8 mouse cellular contexts compared by ENCODE assay signal in genomic region chr10:128823087-128823486, GRCm38 (mm10). TPM values are rescaled to one million over a fixed set of nuclear protein-coding genes. Genes with fewer than 3 reads are reported as not detected.
DNase-seq lines count a peak whose midpoint lies in the region; ATAC-seq and TF ChIP-seq lines count a peak whose summit lies in the region.
"Not testable (repeated sequence)": the region's sequence is repeated elsewhere in the genome, so short reads cannot be mapped to it uniquely, and the experiment has no call there.

No protein-coding gene starts in this region.

- not testable (repeated sequence) for H3K27ac ChIP-seq in embryonic facial prominence, embryonic 12.5 days; forebrain, embryonic 16.5 days (ENCODE audit: low read length); heart, postnatal 0 days (ENCODE audit: low read depth); intestine, embryonic 16.5 days (ENCODE audit: low read length); limb, embryonic 14.5 days (replicated peaks; ENCODE audit: low read depth, low read length); macrophage; neural tube, embryonic 12.5 days

- not testable (repeated sequence) for DNase-seq in heart, postnatal 0 days (ENCODE audit: low spot score); limb, embryonic 14.5 days (ENCODE audit: low spot score)

- not testable (repeated sequence) for H3K9ac ChIP-seq in embryonic facial prominence, embryonic 12.5 days; forebrain, embryonic 16.5 days (replicated peaks; ENCODE audit: low read depth, low read length); heart, postnatal 0 days (replicated peaks; ENCODE audit: low read depth, low read length); intestine, embryonic 16.5 days (ENCODE audit: low read depth, low read length); limb, embryonic 14.5 days (ENCODE audit: low read depth, low read length, severe bottlenecking); neural tube, embryonic 12.5 days

- peaks cover 64% of the 10 kb centered on the region for H3K36me3 ChIP-seq in C2C12 (ENCODE audit: control insufficient read depth, insufficient read depth)
- H3K36me3 ChIP-seq in embryonic facial prominence, embryonic 12.5 days = peaks cover 25% of the 10 kb centered on the region
- not testable (repeated sequence) for H3K36me3 ChIP-seq in forebrain, embryonic 16.5 days (ENCODE audit: control insufficient read depth, insufficient read depth); intestine, embryonic 16.5 days (ENCODE audit: control insufficient read depth, insufficient read depth, low read length)
- peaks cover 21% of the 10 kb centered on the region for H3K36me3 ChIP-seq in heart, postnatal 0 days (replicated peaks; ENCODE audit: control insufficient read depth, insufficient read depth, low read length)
- H3K36me3 ChIP-seq in limb, embryonic 14.5 days (ENCODE audit: control insufficient read depth, insufficient read depth, low read length) = peaks cover 30% of the 10 kb centered on the region
- H3K36me3 ChIP-seq in macrophage (ENCODE audit: inconsistent target) = peaks cover 17% of the 10 kb centered on the region
- H3K36me3 ChIP-seq in neural tube, embryonic 12.5 days = peaks cover 24% of the 10 kb centered on the region; the same call in 1 of the 2 replicates

- not testable (repeated sequence) for ATAC-seq in embryonic facial prominence, embryonic 12.5 days (ENCODE audit: insufficient number of reproducible peaks, insufficient read depth, low FRiP score, low TSS enrichment); forebrain, embryonic 16.5 days; heart, postnatal 0 days (ENCODE audit: insufficient read depth, low read depth); intestine, embryonic 16.5 days; limb, embryonic 14.5 days (ENCODE audit: low FRiP score, low read depth); neural tube, embryonic 12.5 days (ENCODE audit: low FRiP score, low read depth)

- 77% methylated on average over 4 of the region's 4 CpGs for WGBS in embryonic facial prominence, embryonic 12.5 days
- WGBS in forebrain, embryonic 16.5 days = 79% methylated on average over 4 of the region's 4 CpGs
- 77% methylated on average over 4 of the region's 4 CpGs for WGBS in heart, postnatal 0 days
- WGBS in intestine, embryonic 16.5 days = 69% methylated on average over 4 of the region's 4 CpGs
- WGBS in limb, embryonic 14.5 days = 84% methylated on average over 4 of the region's 4 CpGs
- WGBS in macrophage (ENCODE audit: missing documents) = 93% methylated on average over 2 of the region's 4 CpGs
- WGBS in neural tube, embryonic 12.5 days = 79% methylated on average over 4 of the region's 4 CpGs

- H3K4me1 ChIP-seq in embryonic facial prominence, embryonic 12.5 days = peaks cover 14% of the 10 kb centered on the region; the same call in 1 of the 2 replicates
- peaks cover 16% of the 10 kb centered on the region for H3K4me1 ChIP-seq in forebrain, embryonic 16.5 days (replicated peaks; ENCODE audit: control insufficient read depth, insufficient read depth, low read length)
- not testable (repeated sequence) for H3K4me1 ChIP-seq in heart, postnatal 0 days (ENCODE audit: control insufficient read depth, insufficient read depth); intestine, embryonic 16.5 days (ENCODE audit: control insufficient read depth, insufficient read depth, low read length)
- H3K4me1 ChIP-seq in limb, embryonic 14.5 days (ENCODE audit: control insufficient read depth, insufficient read depth, low read length) = peaks cover 10% of the 10 kb centered on the region
- peaks cover 17% of the 10 kb centered on the region for H3K4me1 ChIP-seq in neural tube, embryonic 12.5 days

- H3K4me3 ChIP-seq in C2C12 (ENCODE audit: insufficient read depth, poor library complexity, severe bottlenecking) = peak overlapping the region; percentile 90
- H3K4me3 ChIP-seq in embryonic facial prominence, embryonic 12.5 days = peak overlapping the region; percentile 91
- not testable (repeated sequence) for H3K4me3 ChIP-seq in forebrain, embryonic 16.5 days (replicated peaks; ENCODE audit: low read length); neural tube, embryonic 12.5 days
- H3K4me3 ChIP-seq in heart, postnatal 0 days (ENCODE audit: low read depth, low read length) = peak overlapping the region; percentile 83; the same call in 1 of the 2 replicates
- peak overlapping the region; percentile 87; the same call in 1 of the 2 replicates for H3K4me3 ChIP-seq in intestine, embryonic 16.5 days (ENCODE audit: low read length)
- peak overlapping the region; percentile 83 for H3K4me3 ChIP-seq in limb, embryonic 14.5 days (replicated peaks; ENCODE audit: low read length)
- H3K4me3 ChIP-seq in macrophage (ENCODE audit: inconsistent target) = peak overlapping the region; percentile 83; the same call in 1 of the 2 replicates

- not testable (repeated sequence) for H3ac ChIP-seq in C2C12 (ENCODE audit: control insufficient read depth, insufficient read length, low read depth)

- not testable (repeated sequence) for TF ChIP-seq EP300 in heart, postnatal 0 days (IDR thresholded peaks at IDR 0.05; ENCODE audit: low read depth)

- not testable (repeated sequence) for H3K9me3 ChIP-seq in embryonic facial prominence, embryonic 12.5 days; forebrain, embryonic 16.5 days (ENCODE audit: control insufficient read depth, low read length); heart, postnatal 0 days (replicated peaks; ENCODE audit: control insufficient read depth, low read length); intestine, embryonic 16.5 days (ENCODE audit: control insufficient read depth, low read length); limb, embryonic 14.5 days (ENCODE audit: control insufficient read depth, low read length); neural tube, embryonic 12.5 days

- not testable (repeated sequence) for TF ChIP-seq CTCF in C2C12 (IDR thresholded peaks at IDR 0.05; ENCODE audit: control insufficient read depth, insufficient read depth, insufficient read length); heart, postnatal 0 days (IDR thresholded peaks at IDR 0.05; ENCODE audit: low read depth)

- peaks cover 64% of the 10 kb centered on the region for H3K79me2 ChIP-seq in C2C12 (ENCODE audit: control insufficient read depth, insufficient read depth)
- H3K79me2 ChIP-seq in macrophage (ENCODE audit: inconsistent target) = peaks cover 81% of the 10 kb centered on the region

- peak overlapping the region; percentile 81 for H3K4me2 ChIP-seq in embryonic facial prominence, embryonic 12.5 days (replicated peaks)
- H3K4me2 ChIP-seq in forebrain, embryonic 16.5 days (ENCODE audit: low read length) = peak overlapping the region; percentile 77
- H3K4me2 ChIP-seq in heart, postnatal 0 days (ENCODE audit: low read depth, low read length) = peak overlapping the region; percentile 69; the same call in 1 of the 2 replicates
- H3K4me2 ChIP-seq in intestine, embryonic 16.5 days (ENCODE audit: low read depth, low read length) = peak overlapping the region; percentile 77; the same call in 1 of the 2 replicates
- peak overlapping the region; percentile 77 for H3K4me2 ChIP-seq in limb, embryonic 14.5 days (replicated peaks; ENCODE audit: low read depth, low read length, severe bottlenecking)
- peak overlapping the region; percentile 79 for H3K4me2 ChIP-seq in neural tube, embryonic 12.5 days (replicated peaks)

- H3K79me3 ChIP-seq in C2C12 (ENCODE audit: low read depth) = peaks cover 64% of the 10 kb centered on the region

- TF ChIP-seq POLR2A in limb, embryonic 14.5 days (IDR thresholded peaks at IDR 0.05; ENCODE audit: borderline replicate concordance, extremely low read depth, insufficient read depth, insufficient read length) = not testable (repeated sequence)

- H3K27me3 ChIP-seq in C2C12 (ENCODE audit: control insufficient read depth, insufficient read depth, insufficient read length); embryonic facial prominence, embryonic 12.5 days; forebrain, embryonic 16.5 days (replicated peaks; ENCODE audit: control insufficient read depth, insufficient read depth, low read length); heart, postnatal 0 days (ENCODE audit: control insufficient read depth, insufficient read depth, low read length); intestine, embryonic 16.5 days (replicated peaks; ENCODE audit: control insufficient read depth, insufficient read depth, low read length); limb, embryonic 14.5 days (ENCODE audit: control insufficient read depth, insufficient read depth, low read length); neural tube, embryonic 12.5 days (replicated peaks): not testable (repeated sequence)

RNA-seq across cellular contexts. Expression of gene Ormdl2, which starts 1.6 kb away (rescaled TPM):
- 41.1 TPM for polyA plus RNA-seq in C2C12 (2012; fragmentation: generic; extraction: Trizol)
- 31.5 and 35.5 TPM in 2 replicates for polyA plus RNA-seq in embryonic facial prominence, embryonic 12.5 days (2016; fragmentation: Nextera tagmentation; extraction: Ambion mirVana)
- polyA plus RNA-seq in forebrain, embryonic 16.5 days (2015; fragmentation: Nextera tagmentation; extraction: Ambion mirVana) = 20.9 and 22.5 TPM in 2 replicates
- 27.6 and 32.1 TPM in 2 replicates for total RNA-seq in heart, postnatal 0 days (2014; rRNA removed; ENCODE audit: low replicate concordance)
- polyA plus RNA-seq in heart, postnatal 0 days (2015; fragmentation: Nextera tagmentation; extraction: Ambion mirVana) = 20.2 and 26.7 TPM in 2 replicates
- polyA plus RNA-seq in intestine, embryonic 16.5 days (2015; fragmentation: Nextera tagmentation; extraction: Ambion mirVana) = 126 and 132 TPM in 2 replicates
- polyA plus RNA-seq in limb, embryonic 14.5 days (2012; rRNA removed) = 29.4 and 31.6 TPM in 2 replicates
- 45.4 and 52.7 TPM in 2 replicates for polyA plus RNA-seq in limb, embryonic 14.5 days (2014; fragmentation: Nextera tagmentation; extraction: Ambion mirVana)
- total RNA-seq in macrophage (2018; cell fraction: chromatin; rRNA removed) = 1 to 10 TPM in 23 of 26 experiments, under 1 TPM in 1, not detected in 2; 0.94 to 7.5 (median 3.1) TPM
- 10 to 100 TPM; 32.9 to 58.4 (median 49.3) TPM for total RNA-seq in macrophage (2018; cell fraction: cytosol; rRNA removed)
- 10 to 100 TPM in 25 of 26 experiments, 1 to 10 TPM in 1; 9.4 to 76.9 (median 21.9) TPM for total RNA-seq in macrophage (2018; cell fraction: nucleus; rRNA removed)
- polyA plus RNA-seq in macrophage (2018) = 42.2 to 61.4 TPM (median 59.0 TPM) in 3 replicates
- polyA plus RNA-seq in neural tube, embryonic 12.5 days (2016; fragmentation: Nextera tagmentation; extraction: Ambion mirVana) = 31.2 and 37.2 TPM in 2 replicates

RNA-seq across cellular contexts. Expression of gene Sarnp, which starts 6.0 kb away (rescaled TPM):
- polyA plus RNA-seq in C2C12 (2012; fragmentation: generic; extraction: Trizol) (56.6 TPM), macrophage (2018) (69.5 to 146 TPM (median 84.3 TPM) in 3 replicates)
- polyA plus RNA-seq in embryonic facial prominence, embryonic 12.5 days (2016; fragmentation: Nextera tagmentation; extraction: Ambion mirVana) = 227 and 230 TPM in 2 replicates
- polyA plus RNA-seq in forebrain, embryonic 16.5 days (2015; fragmentation: Nextera tagmentation; extraction: Ambion mirVana) = 180 and 194 TPM in 2 replicates
- 19.4 and 20.0 TPM in 2 replicates for total RNA-seq in heart, postnatal 0 days (2014; rRNA removed; ENCODE audit: low replicate concordance)
- polyA plus RNA-seq in heart, postnatal 0 days (2015; fragmentation: Nextera tagmentation; extraction: Ambion mirVana) = 135 and 141 TPM in 2 replicates
- polyA plus RNA-seq in intestine, embryonic 16.5 days (2015; fragmentation: Nextera tagmentation; extraction: Ambion mirVana) = 154 and 172 TPM in 2 replicates
- polyA plus RNA-seq in limb, embryonic 14.5 days (2012; rRNA removed) = 68.2 and 122 TPM in 2 replicates
- polyA plus RNA-seq in limb, embryonic 14.5 days (2014; fragmentation: Nextera tagmentation; extraction: Ambion mirVana) = 200 TPM in 2 replicates
- total RNA-seq in macrophage (2018; cell fraction: chromatin; rRNA removed) = 10 to 100 TPM; 30.2 to 91.3 (median 46.9) TPM
- 10 to 100 TPM; 50.1 to 84.6 (median 60.3) TPM for total RNA-seq in macrophage (2018; cell fraction: cytosol; rRNA removed)
- 10 to 100 TPM; 18.0 to 45.7 (median 27.9) TPM for total RNA-seq in macrophage (2018; cell fraction: nucleus; rRNA removed)
- 198 and 235 TPM in 2 replicates for polyA plus RNA-seq in neural tube, embryonic 12.5 days (2016; fragmentation: Nextera tagmentation; extraction: Ambion mirVana)

RNA-seq across cellular contexts. Expression of gene Tmem198b, which starts 18.9 kb away (rescaled TPM):
- polyA plus RNA-seq in C2C12 (2012; fragmentation: generic; extraction: Trizol) = 15.1 TPM
- 24.8 and 25.7 TPM in 2 replicates for polyA plus RNA-seq in embryonic facial prominence, embryonic 12.5 days (2016; fragmentation: Nextera tagmentation; extraction: Ambion mirVana)
- polyA plus RNA-seq in forebrain, embryonic 16.5 days (2015; fragmentation: Nextera tagmentation; extraction: Ambion mirVana) = 10.7 and 13.7 TPM in 2 replicates
- total RNA-seq in heart, postnatal 0 days (2014; rRNA removed; ENCODE audit: low replicate concordance) = 17.9 and 24.4 TPM in 2 replicates
- polyA plus RNA-seq in heart, postnatal 0 days (2015; fragmentation: Nextera tagmentation; extraction: Ambion mirVana) = 11.1 and 11.6 TPM in 2 replicates
- 11.6 and 13.4 TPM in 2 replicates for polyA plus RNA-seq in intestine, embryonic 16.5 days (2015; fragmentation: Nextera tagmentation; extraction: Ambion mirVana)
- 41.3 and 59.1 TPM in 2 replicates for polyA plus RNA-seq in limb, embryonic 14.5 days (2012; rRNA removed)
- polyA plus RNA-seq in limb, embryonic 14.5 days (2014; fragmentation: Nextera tagmentation; extraction: Ambion mirVana) = 14.9 and 18.6 TPM in 2 replicates
- 10 to 100 TPM in 5 of 26 experiments, 1 to 10 TPM in 21; 1.2 to 18.0 (median 5.7) TPM for total RNA-seq in macrophage (2018; cell fraction: chromatin; rRNA removed)
- total RNA-seq in macrophage (2018; cell fraction: cytosol; rRNA removed) = 10 to 100 TPM in 6 of 26 experiments, 1 to 10 TPM in 20; 5.1 to 12.5 (median 8.0) TPM
- total RNA-seq in macrophage (2018; cell fraction: nucleus; rRNA removed) = 10 to 100 TPM in 10 of 26 experiments, 1 to 10 TPM in 16; 4.9 to 21.6 (median 9.2) TPM
- 6.9 to 10.4 TPM (median 9.0 TPM) in 3 replicates for polyA plus RNA-seq in macrophage (2018)
- polyA plus RNA-seq in neural tube, embryonic 12.5 days (2016; fragmentation: Nextera tagmentation; extraction: Ambion mirVana) = 18.7 and 19.7 TPM in 2 replicates

RNA-seq across cellular contexts. Expression of gene Dnajc14, which starts 19.2 kb away (rescaled TPM):
- polyA plus RNA-seq in C2C12 (2012; fragmentation: generic; extraction: Trizol) (31.2 TPM), macrophage (2018) (42.1 to 51.3 TPM (median 44.5 TPM) in 3 replicates)
- polyA plus RNA-seq in embryonic facial prominence, embryonic 12.5 days (2016; fragmentation: Nextera tagmentation; extraction: Ambion mirVana) = 55.6 and 60.5 TPM in 2 replicates
- polyA plus RNA-seq in forebrain, embryonic 16.5 days (2015; fragmentation: Nextera tagmentation; extraction: Ambion mirVana) = 67.2 and 68.2 TPM in 2 replicates
- total RNA-seq in heart, postnatal 0 days (2014; rRNA removed; ENCODE audit: low replicate concordance) = 28.6 and 29.7 TPM in 2 replicates
- 27.6 and 29.8 TPM in 2 replicates for polyA plus RNA-seq in heart, postnatal 0 days (2015; fragmentation: Nextera tagmentation; extraction: Ambion mirVana)
- polyA plus RNA-seq in intestine, embryonic 16.5 days (2015; fragmentation: Nextera tagmentation; extraction: Ambion mirVana) = 45.5 and 45.8 TPM in 2 replicates
- 26.3 and 30.6 TPM in 2 replicates for polyA plus RNA-seq in limb, embryonic 14.5 days (2012; rRNA removed)
- 44.5 and 45.7 TPM in 2 replicates for polyA plus RNA-seq in limb, embryonic 14.5 days (2014; fragmentation: Nextera tagmentation; extraction: Ambion mirVana)
- 10 to 100 TPM; 17.0 to 78.8 (median 54.1) TPM for total RNA-seq in macrophage (2018; cell fraction: chromatin; rRNA removed)
- total RNA-seq in macrophage (2018; cell fraction: cytosol; rRNA removed) = 10 to 100 TPM; 48.2 to 79.2 (median 64.5) TPM
- 10 to 100 TPM; 32.7 to 94.5 (median 68.6) TPM for total RNA-seq in macrophage (2018; cell fraction: nucleus; rRNA removed)
- polyA plus RNA-seq in neural tube, embryonic 12.5 days (2016; fragmentation: Nextera tagmentation; extraction: Ambion mirVana) = 60.2 and 63.3 TPM in 2 replicates

RNA-seq across cellular contexts. Expression of gene Mmp19, which starts 32.4 kb away (rescaled TPM):
- polyA plus RNA-seq in C2C12 (2012; fragmentation: generic; extraction: Trizol) = 1.7 TPM
- 0.42 and 0.93 TPM in 2 replicates for polyA plus RNA-seq in embryonic facial prominence, embryonic 12.5 days (2016; fragmentation: Nextera tagmentation; extraction: Ambion mirVana)
- 0.54 and 0.73 TPM in 2 replicates for polyA plus RNA-seq in forebrain, embryonic 16.5 days (2015; fragmentation: Nextera tagmentation; extraction: Ambion mirVana)
- 5.1 and 9.0 TPM in 2 replicates for total RNA-seq in heart, postnatal 0 days (2014; rRNA removed; ENCODE audit: low replicate concordance)
- polyA plus RNA-seq in heart, postnatal 0 days (2015; fragmentation: Nextera tagmentation; extraction: Ambion mirVana) = 1.00 and 1.5 TPM in 2 replicates
- 0.66 and 0.81 TPM in 2 replicates for polyA plus RNA-seq in intestine, embryonic 16.5 days (2015; fragmentation: Nextera tagmentation; extraction: Ambion mirVana)
- polyA plus RNA-seq in limb, embryonic 14.5 days (2012; rRNA removed) = 1.4 TPM in 2 replicates
- polyA plus RNA-seq in limb, embryonic 14.5 days (2014; fragmentation: Nextera tagmentation; extraction: Ambion mirVana) = 0.86 and 1.1 TPM in 2 replicates
- 10 to 100 TPM in 10 of 26 experiments, 1 to 10 TPM in 16; 1.3 to 18.5 (median 5.8) TPM for total RNA-seq in macrophage (2018; cell fraction: chromatin; rRNA removed)
- total RNA-seq in macrophage (2018; cell fraction: cytosol; rRNA removed) = 10 to 100 TPM in 25 of 26 experiments, 1 to 10 TPM in 1; 9.9 to 28.2 (median 20.1) TPM
- 10 to 100 TPM in 23 of 26 experiments, 1 to 10 TPM in 3; 6.9 to 29.4 (median 14.7) TPM for total RNA-seq in macrophage (2018; cell fraction: nucleus; rRNA removed)
- polyA plus RNA-seq in macrophage (2018) = 18.7 to 24.6 TPM (median 21.3 TPM) in 3 replicates
- 0.28 and 0.54 TPM in 2 replicates for polyA plus RNA-seq in neural tube, embryonic 12.5 days (2016; fragmentation: Nextera tagmentation; extraction: Ambion mirVana)
